Mouse (Mus musculus) small intestine, adult 2 months (tissue): ENCODE data around the gene Cers3.

Source experiments
- CTCF ChIP-seq: fragments of 200-500 bp; IDR thresholded peaks from 2 replicates; pipeline ENCODE4 v1.5.1; 2012; ENCODE audit warnings: low read depth, mild to moderate bottlenecking, control low read depth, inconsistent platforms, low read length, moderate library complexity, mixed read lengths; ENCODE audit not compliant: insufficient replicate concordance, insufficient read length; ENCODE audit errors: extremely low read depth
- POLR2A ChIP-seq: fragments of 200-500 bp; IDR thresholded peaks from 2 replicates; pipeline ENCODE4 v1.6.1; 2012; ENCODE audit warnings: low read depth, mild to moderate bottlenecking, control low read depth, inconsistent platforms, low read length, moderate library complexity

- TF ChIP-seq CTCF (no peak), POLR2A (no peak)
Observed at GRCm38 (mm10) chr7:66812289-66812688, 69.0 kb downstream of the Cers3 start.
